Mouse (Mus musculus) megakaryocyte, adult 5-6 weeks (primary cell): ENCODE data around the gene Kcnj5. TPM values are rescaled to one million over a fixed set of nuclear protein-coding genes. Genes with fewer than 3 reads are reported as not detected.
A peak's percentile ranks its signal among the peaks of the same experiment; 100 is the strongest.

Experiments used
- ATAC-seq: 2 replicates; pipeline ENCODE4 v1.8.0; 2016; ENCODE audit warnings: mild to moderate bottlenecking, inconsistent platforms; ENCODE audit not compliant: poor library complexity, severe bottlenecking
- total RNA-seq, 2 experiments: library from RNA; stranded (forward) in 1 of 2; stranded (reverse) in 1 of 2; fragments of 153-499, 151-499 nt in 1 of 2; fragments of 221-1000, 200-1000 nt in 1 of 2; gene quantifications; 2 replicates each; pipeline versions ENCODE4 v1.2.3 to v1.2.4; 2015 to 2017

Kcnj5 gene
- not detected in 2 replicates for total RNA-seq (2015)
- total RNA-seq (2017): 0.07 TPM in 1 of 2 replicates, not detected in the other

- no peak for ATAC-seq
These were observed at the start of gene Kcnj5 for GRCm38 (mm10) chr9:32344051-32344450. TSS of gene Kcnj5 (minus strand) at chr9:32344350.

DNA sequence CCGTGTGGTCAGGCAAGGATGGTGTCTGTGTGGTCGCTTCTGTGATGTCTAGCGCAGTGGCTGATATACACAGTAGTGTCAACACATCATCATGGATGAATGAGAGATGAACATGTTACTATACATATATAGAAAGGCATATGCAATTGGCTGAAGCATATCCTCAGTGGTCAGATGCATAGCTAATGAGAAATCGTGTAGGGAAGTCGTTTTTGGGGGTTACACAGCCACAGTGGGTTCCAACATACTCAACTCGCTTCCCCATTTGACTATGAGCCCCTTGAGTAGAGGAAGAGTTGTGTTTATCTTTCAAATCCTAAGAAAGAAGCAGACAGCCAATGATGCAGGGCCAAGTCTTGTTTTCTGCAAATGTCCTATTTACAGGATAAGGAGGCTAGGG, 48.6 kb upstream of the Kcnj5 start:
- no peak for ATAC-seq

DNA sequence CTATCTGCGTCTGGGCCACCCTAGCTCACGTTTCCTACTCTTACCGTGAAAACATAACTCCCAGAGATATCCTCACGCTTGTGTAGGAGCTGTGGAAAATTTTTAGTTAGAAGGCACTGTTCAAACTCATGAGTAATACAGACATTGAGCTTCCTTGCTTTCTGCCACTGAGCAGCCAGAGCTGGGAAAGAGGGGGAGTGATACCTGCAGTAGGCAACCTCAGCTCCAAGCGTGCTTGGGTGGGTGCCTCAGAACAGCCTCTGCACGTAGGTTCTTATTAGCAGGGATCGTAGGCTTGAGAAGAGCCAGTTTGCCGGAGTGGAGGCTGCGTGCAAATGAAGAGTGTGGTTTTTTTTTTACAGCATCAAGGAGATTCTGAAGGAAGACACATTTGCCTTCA, 47.6 kb upstream of the Kcnj5 start:
- no peak for ATAC-seq

GRCm38 (mm10) chr9:32391092-32391491, 46.9 kb upstream of the Kcnj5 start:
- peak; percentile 38; the same call in 1 of the 2 replicates for ATAC-seq

- peak; percentile 67 for ATAC-seq
These were observed 44.0 kb upstream of the Kcnj5 start for GRCm38 (mm10) chr9:32388120-32388519.

DNA sequence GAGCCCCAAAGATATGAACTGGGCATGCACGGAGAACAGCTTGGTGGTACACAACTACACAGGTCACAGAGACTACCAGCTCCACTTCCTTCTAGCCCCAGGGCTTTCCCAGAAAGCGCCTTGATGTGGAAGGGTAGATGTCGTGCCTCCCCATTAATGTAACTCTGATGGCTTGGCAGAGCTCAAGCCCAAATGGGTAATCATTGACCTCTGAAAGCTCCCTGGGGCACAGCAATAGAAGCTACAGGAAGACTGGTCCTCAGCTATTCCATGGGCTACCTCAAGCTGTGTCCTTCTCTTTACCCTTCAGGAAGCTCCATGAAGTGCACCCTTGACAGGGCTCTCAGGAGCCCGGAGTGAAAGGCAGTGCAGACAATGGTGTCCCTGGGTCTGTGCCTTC, 40.8 kb upstream of the Kcnj5 start:
- ATAC-seq: no peak

DNA sequence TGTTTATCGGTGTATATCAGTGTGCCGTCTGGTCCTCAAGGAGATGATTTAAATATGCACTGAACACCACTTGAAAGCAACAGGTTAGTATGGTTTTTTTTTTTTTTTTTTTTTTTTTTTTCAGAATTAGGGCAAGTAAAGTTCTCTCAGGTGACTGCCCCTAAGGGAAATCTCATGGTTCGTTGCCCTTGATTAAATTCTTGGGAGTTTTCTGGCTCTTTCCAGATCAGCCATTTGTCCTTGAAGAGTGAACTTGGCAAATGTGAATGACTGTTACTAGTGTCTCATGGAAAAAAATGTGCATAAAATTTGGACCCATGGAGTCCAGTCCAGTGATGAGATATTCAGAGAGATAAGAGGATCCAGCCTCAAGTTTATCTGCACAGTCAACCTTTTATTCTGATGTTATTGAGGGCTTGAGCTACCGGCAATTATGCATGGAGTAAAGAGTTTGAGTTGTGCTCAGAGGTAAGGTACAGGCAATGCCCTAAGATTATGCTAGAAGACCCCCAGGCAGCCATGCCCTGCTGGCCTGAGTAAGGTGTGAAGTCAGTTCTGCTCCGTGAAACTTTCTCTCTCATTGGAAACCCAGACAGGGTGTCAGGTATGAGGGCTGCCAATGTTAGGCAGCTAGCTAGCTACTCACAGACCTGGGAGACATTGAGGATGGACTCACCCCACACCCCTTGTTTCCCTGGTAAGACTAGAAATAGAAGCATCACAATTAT, 32.9 kb upstream of the Kcnj5 start:
- no peak for ATAC-seq

- ATAC-seq: no peak
These were observed 31.9 kb upstream of the Kcnj5 start for GRCm38 (mm10) chr9:32376031-32376430.

DNA sequence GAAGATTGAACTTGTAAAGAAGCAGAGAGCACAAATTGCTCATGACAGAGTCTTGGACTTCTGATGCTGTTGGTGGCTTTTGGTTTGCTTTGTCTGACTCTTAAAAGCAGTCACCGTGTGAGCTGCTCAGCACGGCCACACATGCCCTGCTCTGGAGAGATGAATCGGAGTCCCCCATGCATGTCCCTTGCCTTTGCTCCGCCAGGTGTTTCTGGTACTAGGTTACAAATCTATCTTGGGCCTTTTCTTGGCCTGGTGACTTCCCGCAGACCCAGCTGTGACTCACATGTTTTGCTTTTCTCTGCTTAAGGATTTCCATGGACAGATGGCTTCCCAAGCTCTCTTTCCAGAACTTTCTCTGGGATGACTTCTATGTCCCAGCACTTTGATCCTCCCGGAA, 29.5 kb upstream of the Kcnj5 start:
- no peak for ATAC-seq

DNA sequence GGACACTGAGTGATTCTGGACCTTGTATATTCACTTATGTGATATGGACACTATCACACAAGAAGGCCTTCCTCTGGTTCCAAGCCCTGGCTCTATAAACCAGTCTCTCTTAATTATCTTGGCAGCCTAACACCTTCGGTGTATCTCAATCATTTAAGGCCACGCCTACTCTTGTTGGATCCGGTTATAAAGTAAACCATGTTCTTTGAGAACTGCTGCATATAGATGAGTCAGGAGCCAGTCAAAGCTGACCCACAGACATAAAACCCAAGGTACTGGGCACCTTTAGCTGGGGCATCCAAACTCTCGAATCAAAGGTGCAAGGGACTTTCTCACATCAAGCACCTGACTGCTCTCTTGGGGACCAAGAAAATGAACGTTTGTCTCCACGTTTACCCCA, 28.1 kb upstream of the Kcnj5 start, which contains the start of gene Kcnj1:
Gene Kcnj1 (plus strand): TSS at position 292 of the 400 bp plus-strand sequence.
- ATAC-seq: no peak

- ATAC-seq: no peak
These were observed 25.2 kb upstream of the Kcnj5 start for GRCm38 (mm10) chr9:32369388-32369787.

DNA sequence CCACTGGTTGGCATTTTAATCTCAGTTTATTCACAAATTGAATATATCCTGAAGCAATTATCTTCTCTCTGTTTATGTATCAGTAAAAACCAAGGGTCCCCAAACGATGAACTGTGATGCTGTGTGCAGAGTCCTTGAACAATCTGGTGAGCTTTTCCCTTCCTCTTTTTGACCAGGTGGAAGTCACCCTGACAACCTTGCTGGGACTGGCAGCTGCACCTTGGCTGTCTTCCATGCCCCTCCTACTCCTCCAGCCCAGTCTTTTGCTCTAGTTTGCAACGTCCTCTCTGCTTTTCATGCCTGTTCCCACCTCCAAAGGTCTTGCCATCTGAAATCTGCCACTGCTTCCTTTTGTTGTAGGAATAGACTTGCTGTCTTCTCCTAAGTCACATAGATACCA, 24.7 kb upstream of the Kcnj5 start:
- no peak for ATAC-seq

- no peak for ATAC-seq
These were observed 16.6 kb upstream of the Kcnj5 start for GRCm38 (mm10) chr9:32360770-32361169.

GRCm38 (mm10) chr9:32350332-32350731, 6.2 kb upstream of the Kcnj5 start:
- ATAC-seq: no peak

DNA sequence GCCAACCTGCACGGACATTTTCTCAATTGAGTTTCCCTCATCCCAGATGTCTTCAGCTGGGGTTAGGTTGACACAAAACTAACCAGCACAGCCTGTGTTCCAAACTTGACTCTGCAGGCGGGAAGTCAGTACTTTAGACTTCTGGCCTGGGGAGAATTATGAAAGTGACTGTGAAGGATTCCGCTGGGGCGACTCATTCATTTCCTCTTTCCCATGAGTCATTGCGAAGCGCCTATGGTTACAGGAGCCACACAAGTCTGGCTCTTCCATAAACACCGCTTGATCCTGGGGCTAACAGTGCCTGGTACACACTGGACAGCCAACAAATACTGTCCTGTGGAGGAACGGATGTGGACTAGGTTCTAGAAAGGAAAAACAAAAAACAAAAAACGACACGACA, 5.2 kb upstream of the Kcnj5 start:
- no peak for ATAC-seq

- no peak for ATAC-seq
These were observed 3.9 kb upstream of the Kcnj5 start for GRCm38 (mm10) chr9:32348096-32348495.

DNA sequence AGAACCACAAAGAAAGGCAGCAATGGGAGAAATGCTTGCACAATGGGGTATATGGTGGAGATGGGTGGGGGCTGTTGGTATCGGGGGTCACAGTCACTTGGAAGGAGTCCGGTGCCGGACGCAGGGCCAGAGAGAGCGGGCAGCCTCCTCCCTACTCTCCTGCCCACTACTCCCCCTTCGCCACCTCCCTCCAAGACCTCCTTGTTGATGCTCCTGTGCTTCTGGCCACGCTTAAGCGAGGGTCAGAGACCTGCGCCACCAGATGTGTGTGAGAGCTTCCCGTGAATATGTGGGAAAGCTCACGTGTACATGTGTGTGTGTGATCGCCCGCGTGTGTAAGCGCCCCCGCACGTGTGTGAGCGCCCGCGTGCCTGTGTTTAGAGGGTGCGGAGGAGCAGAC, 339 bp upstream of the Kcnj5 start:
- ATAC-seq: no peak

GRCm38 (mm10) chr9:32342929-32343328, 1.2 kb downstream of the Kcnj5 start:
- no peak for ATAC-seq

DNA sequence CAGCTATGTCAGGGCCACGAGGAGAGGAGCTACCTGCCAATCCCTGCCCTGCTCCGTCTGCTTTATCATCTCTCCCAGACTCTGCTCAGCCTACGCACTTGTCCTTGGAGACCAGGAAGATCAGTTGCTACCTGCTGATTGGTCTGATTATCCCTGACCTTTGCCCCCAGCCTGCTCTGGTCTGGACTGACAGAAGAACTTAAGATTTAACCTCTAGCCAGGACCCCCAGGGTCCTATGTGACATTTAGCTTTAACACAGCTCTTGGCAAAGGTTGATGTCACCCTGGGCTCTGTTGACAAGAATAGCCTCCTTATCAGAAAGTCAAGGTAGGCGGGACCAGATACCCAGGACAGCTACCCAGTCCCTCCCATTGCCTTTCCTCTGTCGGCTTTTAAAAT, 3.3 kb downstream of the Kcnj5 start:
- no peak for ATAC-seq

DNA sequence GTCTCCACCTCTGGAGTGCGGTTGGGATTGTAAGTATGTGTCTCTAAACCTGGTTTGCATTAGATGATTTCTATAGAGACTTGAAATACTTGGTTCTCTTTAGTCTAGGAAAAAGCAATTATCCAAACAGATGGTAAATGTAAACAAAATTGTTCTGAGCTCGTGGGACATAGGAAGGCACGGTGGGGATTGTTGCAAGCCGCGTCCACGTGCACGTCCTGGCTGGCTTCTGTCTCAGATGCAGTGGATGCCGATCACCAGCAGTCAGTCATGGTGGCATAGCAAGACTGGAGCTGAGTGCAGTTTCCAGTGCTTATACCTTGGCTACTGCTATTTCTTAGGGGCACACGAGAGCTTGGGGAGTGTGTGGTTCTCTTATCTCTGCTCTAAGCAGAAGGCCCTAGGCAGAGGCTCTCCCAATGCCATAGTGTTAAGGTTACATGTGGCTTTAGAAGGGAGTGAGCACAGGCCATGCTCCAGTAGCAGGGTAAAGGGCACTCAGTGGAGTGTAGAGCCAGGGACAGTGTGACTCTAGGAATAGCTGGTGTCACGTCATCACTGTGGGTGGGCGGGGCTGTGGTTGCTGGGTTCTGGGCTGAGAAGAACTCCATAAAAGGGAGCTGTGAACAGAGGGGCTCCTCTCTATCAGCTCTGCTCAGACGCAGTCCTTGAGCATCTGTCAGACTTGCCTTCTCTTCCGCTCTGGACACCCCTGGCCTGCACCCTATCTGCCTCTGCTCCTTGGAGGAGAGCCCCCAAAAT, 8.6 kb downstream of the Kcnj5 start:
- ATAC-seq: no peak

DNA sequence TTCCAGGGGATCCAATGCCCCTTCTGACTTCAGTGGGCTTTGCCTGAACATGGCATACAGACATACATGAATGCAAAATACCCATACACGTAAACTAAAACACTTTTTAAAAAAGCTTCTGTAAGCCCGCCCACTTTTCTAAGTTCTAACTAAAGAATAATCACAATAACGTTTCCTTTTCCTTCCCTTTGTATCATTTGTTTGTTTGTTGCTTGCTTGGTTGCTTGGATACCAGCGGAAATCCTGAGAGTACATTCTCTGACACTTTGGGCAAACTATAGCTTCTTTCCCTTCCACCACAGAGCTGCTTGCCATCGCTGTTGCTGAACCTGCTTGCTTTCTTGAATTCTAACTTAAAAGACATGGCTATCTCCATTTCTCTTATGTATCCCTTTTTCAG, 13.0 kb downstream of the Kcnj5 start:
- no peak for ATAC-seq

DNA sequence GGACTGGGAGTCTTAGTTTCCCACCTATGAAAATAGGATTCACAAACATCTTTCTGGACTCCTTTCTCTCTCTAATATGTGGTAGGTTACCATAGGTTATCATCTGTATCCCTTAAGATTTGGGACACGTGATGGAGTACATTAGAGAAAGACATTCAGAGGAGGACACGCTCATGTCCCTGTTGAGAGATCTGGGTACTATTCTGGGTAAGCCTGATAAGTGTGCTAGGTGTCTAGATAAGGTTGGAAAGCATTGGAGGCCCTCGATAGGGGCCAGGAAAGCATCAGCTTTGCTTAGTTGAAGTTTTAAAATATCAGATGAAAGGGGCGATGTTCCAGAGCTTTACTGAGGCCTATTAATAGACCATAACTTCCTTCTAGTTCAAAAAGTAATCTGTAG, 15.4 kb downstream of the Kcnj5 start:
- no peak for ATAC-seq
